Mouse (Mus musculus) CH12.LX (cell line): Measurements from ENCODE around the gene Hsh2d. TPM values are rescaled to one million over a fixed set of nuclear protein-coding genes. Genes with fewer than 3 reads are reported as not detected.

ENCODE experiments used
- DNase-seq: peaks from one replicate; pipeline ENCODE4 v3.0.0-alpha.2; 2013; ENCODE audit errors: extremely low read depth
- H3K27ac ChIP-seq: 2 replicates; pipeline ENCODE4 v1.5.1; 2012; ENCODE audit warnings: low read depth, mild to moderate bottlenecking, control low read depth, moderate library complexity; ENCODE audit not compliant: insufficient read depth
- H3K27me3 ChIP-seq: replicated peaks from 2 replicates; pipeline ENCODE3; 2012; ENCODE audit warnings: inconsistent platforms
- H3K36me3 ChIP-seq, 2 experiments: replicated peaks in 1 of 2; 2 replicates each; pipeline versions ENCODE3 to v1.6.1; 2012; ENCODE audit warnings: inconsistent platforms in 1 of 2, low read length in 1 of 2, mild to moderate bottlenecking in 1 of 2, mixed read lengths in 1 of 2, moderate library complexity in 1 of 2; ENCODE audit not compliant: control insufficient read depth in 1 of 2, insufficient read depth in 1 of 2
- H3K4me1 ChIP-seq, 2 experiments: 2 replicates each; pipeline ENCODE4 v1.6.1; 2012; ENCODE audit warnings: inconsistent platforms in 1 of 2, moderate library complexity in 1 of 2; ENCODE audit not compliant: insufficient read depth in 2 of 2, control insufficient read depth in 1 of 2
- H3K4me2 ChIP-seq: 2 replicates; pipeline ENCODE4 v1.6.1; 2012; ENCODE audit warnings: low read depth, mild to moderate bottlenecking, control low read depth; ENCODE audit not compliant: poor library complexity, insufficient read depth, severe bottlenecking
- H3K4me3 ChIP-seq, 3 experiments: fragments of 150-350 bp in 1 of 3; sonication (generic) in 1 of 3; replicated peaks in 1 of 3; 2 replicates each; pipeline versions ENCODE3 to v1.5.1; 2011 to 2012; ENCODE audit warnings: low read depth in 2 of 3, low read length in 2 of 3, mild to moderate bottlenecking in 2 of 3, moderate library complexity in 2 of 3, control low read depth in 1 of 3, improper control_type of control experiment in 1 of 3, inconsistent platforms in 1 of 3, mixed read lengths in 1 of 3; ENCODE audit not compliant: poor library complexity in 1 of 3
- H3K79me2 ChIP-seq: replicated peaks from 2 replicates; pipeline ENCODE4 v1.6.1; 2012; ENCODE audit warnings: mild to moderate bottlenecking, moderate library complexity; ENCODE audit not compliant: control insufficient read depth, poor library complexity, insufficient read depth, severe bottlenecking; ENCODE audit errors: extremely low read depth
- H3K9ac ChIP-seq: 2 replicates; pipeline ENCODE4 v1.6.1; 2012; ENCODE audit warnings: low read depth, mild to moderate bottlenecking, control low read depth, moderate library complexity; ENCODE audit not compliant: insufficient read depth
- H3K9me3 ChIP-seq: replicated peaks from 2 replicates; pipeline ENCODE3; 2012; ENCODE audit warnings: low read length, inconsistent platforms, mixed read lengths
- BHLHE40 ChIP-seq: IDR thresholded peaks from 2 replicates; pipeline ENCODE4 v1.6.1; 2011; ENCODE audit warnings: mild to moderate bottlenecking, low read depth, low read length, improper control_type of control experiment
- CHD2 ChIP-seq: IDR thresholded peaks from 2 replicates; pipeline ENCODE4 v1.6.1; 2011; ENCODE audit warnings: low read length, improper control_type of control experiment
- GABPA ChIP-seq: IDR thresholded peaks from 2 replicates; pipeline ENCODE4 v1.6.1; 2012; ENCODE audit warnings: low read depth, low read length, improper control_type of control experiment, inconsistent platforms; ENCODE audit not compliant: insufficient replicate concordance
- IRF4 ChIP-seq: IDR thresholded peaks from 2 replicates; pipeline ENCODE4 v1.6.1; 2014; ENCODE audit warnings: low read depth, mild to moderate bottlenecking, inconsistent platforms, low read length, improper control_type of control experiment
- JUN ChIP-seq: IDR thresholded peaks from 2 replicates; pipeline ENCODE4 v1.6.1; 2011; ENCODE audit warnings: low read depth, mild to moderate bottlenecking, low read length, improper control_type of control experiment, moderate library complexity; ENCODE audit not compliant: insufficient read depth
- MAZ ChIP-seq: IDR thresholded peaks from 2 replicates; pipeline ENCODE4 v1.6.1; 2012; ENCODE audit warnings: low read depth, mild to moderate bottlenecking, inconsistent platforms, low read length, improper control_type of control experiment, moderate library complexity
- MEF2A ChIP-seq: IDR thresholded peaks from 2 replicates; pipeline ENCODE4 v1.6.1; 2014; ENCODE audit warnings: low read depth, mild to moderate bottlenecking, inconsistent platforms, low read length, improper control_type of control experiment, borderline replicate concordance
- MXI1 ChIP-seq: IDR thresholded peaks from 2 replicates; pipeline ENCODE4 v1.6.1; 2011; ENCODE audit warnings: mild to moderate bottlenecking, low read depth, low read length, improper control_type of control experiment
- MYC ChIP-seq: IDR thresholded peaks from 2 replicates; pipeline ENCODE4 v1.6.1; 2011; ENCODE audit warnings: low read depth, mild to moderate bottlenecking, improper control_type of control experiment, low read length
- NRF1 ChIP-seq: IDR thresholded peaks from 2 replicates; pipeline ENCODE4 v1.6.1; 2014; ENCODE audit warnings: low read depth, mild to moderate bottlenecking, inconsistent platforms, low read length, improper control_type of control experiment, moderate library complexity
- PAX5 ChIP-seq: IDR thresholded peaks from 2 replicates; pipeline ENCODE4 v1.6.1; 2012; ENCODE audit warnings: low read length, inconsistent platforms, mixed read lengths
- POLR2A ChIP-seq: IDR thresholded peaks from 2 replicates; pipeline ENCODE4 v1.6.1; 2011; ENCODE audit warnings: low read depth, mild to moderate bottlenecking, improper control_type of control experiment, low read length
- POLR2AphosphoS2 ChIP-seq: IDR thresholded peaks from 2 replicates; pipeline ENCODE4 v1.6.1; 2011; ENCODE audit warnings: low read depth, low read length, improper control_type of control experiment
- SIN3A ChIP-seq: IDR thresholded peaks from 2 replicates; pipeline ENCODE4 v1.6.1; 2012; ENCODE audit warnings: low read length, improper control_type of control experiment, inconsistent platforms
- SMC3 ChIP-seq: IDR thresholded peaks from 2 replicates; pipeline ENCODE4 v1.6.1; 2011; ENCODE audit warnings: low read depth, low read length, improper control_type of control experiment
- TBP ChIP-seq: conservative IDR thresholded peaks from 2 replicates; pipeline ENCODE4 v1.6.1; 2011; ENCODE audit warnings: low read depth, low read length, improper control_type of control experiment
- USF2 ChIP-seq: conservative IDR thresholded peaks from 2 replicates; pipeline ENCODE4 v1.6.1; 2011; ENCODE audit warnings: low read depth, low read length, improper control_type of control experiment
- ZMIZ1 ChIP-seq: IDR thresholded peaks from 2 replicates; pipeline ENCODE4 v1.6.1; 2012; ENCODE audit warnings: low read depth, mild to moderate bottlenecking, inconsistent platforms, low read length, improper control_type of control experiment
- dilution Hi-C: fragments of 300-500 bp; cut with MboI; formaldehyde crosslinking; loops from 2 replicates; pipeline ENCODE4 v1.14.3; 2020; ENCODE audit warnings: low sequenced_read_pairs; ENCODE audit not compliant: extremely low pct_unique_long_range_greater_than_20kb, extremely low pct_ligation_motif_present
- in situ Hi-C: fragments of 300-500 bp; cut with MboI; formaldehyde crosslinking; loops from 3 replicates; pipeline ENCODE4 v1.14.3; 2019; ENCODE audit warnings: low sequenced_read_pairs, low pct_ligation_motif_present, low pct_unique_long_range_greater_than_20kb, mixed read lengths
- polyA plus RNA-seq: library from polyadenylated mRNA; unstranded; fragments of >175 nt; gene quantifications from 2 replicates; pipeline ENCODE4 v1.2.1, GENCODE M21; 2012; ENCODE audit warnings: low read depth; ENCODE audit not compliant: insufficient read length
- total RNA-seq, 2 experiments: library from RNA; depleted of rRNA; stranded (reverse); fragments of 300-350 nt in 1 of 2; fragments of >200 nt in 1 of 2; gene quantifications; 2 replicates each; pipeline ENCODE4 v1.2.3; 2012 to 2014

Hsh2d gene
- total and polyA plus RNA-seq, 3 experiments, result 17.9 to 25.1 (median 24.1) TPM

DNA sequence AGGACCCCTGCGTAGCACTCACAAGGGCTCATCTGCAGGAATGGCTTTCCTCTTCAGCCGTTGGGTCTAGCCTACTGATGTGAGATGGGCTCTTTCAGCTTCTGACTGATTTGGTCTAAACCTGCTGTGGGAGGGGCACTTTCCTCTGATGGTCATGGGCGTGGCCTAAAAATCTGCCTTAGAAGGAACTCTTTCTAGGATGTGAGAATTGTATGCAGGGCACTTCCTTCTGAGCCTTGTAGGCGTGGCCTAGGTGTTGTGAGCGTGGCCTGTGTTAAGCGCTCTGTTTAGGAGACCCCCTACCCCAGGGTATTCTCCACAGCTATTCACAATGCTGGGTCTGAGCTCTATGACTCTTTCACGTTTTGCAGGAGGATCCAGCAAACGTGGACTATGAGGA, 8.6 kb downstream of the Hsh2d start:
- Histone ChIP-seq H3K27me3 (no peaks in the 10 kb centered on the region), H3K9ac (no peak overlapping the region), H3K27ac (no peak overlapping the region), H3K4me3 (no peak overlapping the region), H3K79me2 (no peaks in the 10 kb centered on the region), H3K36me3 (peaks cover 62 to 96% of the 10 kb centered on the region in 2 experiments), H3K4me1 (0 out of 4 replicates have a peak, but pooled peaks cover 0 to 3% of the 10 kb centered on the region in 2 experiments), H3K4me2 (no peak overlapping the region), H3K9me3 (peaks cover 33% of the 10 kb centered on the region)
- TF ChIP-seq MXI1, result no peak
- TF ChIP-seq JUN, result no peak
- TF ChIP-seq MYC, result no peak
- TF ChIP-seq BHLHE40, result no peak
- no peak for TF ChIP-seq POLR2AphosphoS2
- no peak for TF ChIP-seq ZMIZ1
- TF ChIP-seq SMC3, result no peak
- TF ChIP-seq NRF1, result no peak
- no peak for TF ChIP-seq SIN3A
- no peak for TF ChIP-seq PAX5
- TF ChIP-seq MEF2A, result no peak
- no peak for DNase-seq
- dilution Hi-C loops (no loop called here), in situ Hi-C loops (no loop called here)

DNA sequence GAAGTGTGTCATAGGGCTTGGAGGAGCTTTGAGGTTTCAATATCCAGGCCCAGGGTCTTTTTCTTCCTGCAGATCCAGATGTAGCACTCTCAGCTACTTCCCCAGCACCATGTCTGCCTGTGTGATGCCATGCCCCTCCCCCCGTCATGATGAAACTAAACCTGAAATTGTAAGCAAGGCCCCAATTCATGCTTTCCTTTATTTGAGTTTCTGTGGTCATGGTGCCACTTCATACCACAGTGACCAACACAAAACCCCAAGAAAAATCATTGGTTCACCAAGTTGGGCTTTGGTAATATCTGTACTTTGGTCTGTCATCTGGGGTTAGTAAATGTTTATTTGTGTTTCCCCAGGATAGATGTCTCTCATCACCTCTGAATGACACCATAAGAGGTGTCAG, 19.1 kb downstream of the Hsh2d start:
- H3K27me3 ChIP-seq, result no peaks in the 10 kb centered on the region
- TF ChIP-seq TBP (no peak), GABPA (no peak), CHD2 (no peak), USF2 (no peak), IRF4 (no peak), POLR2A (no peak), MAZ (no peak)
- no peak for DNase-seq
- H3K4me1 ChIP-seq, result peaks cover 3 to 4% of the 10 kb centered on the region in 2 experiments; a peak in 1 of 4 replicates
- no peaks in the 10 kb centered on the region for H3K36me3 ChIP-seq
- dilution Hi-C loops (no loop called here), in situ Hi-C loops (no loop called here)
- no peak overlapping the region for H3K9ac ChIP-seq
- H3K4me2 ChIP-seq, result no peak overlapping the region
- H3K79me2 ChIP-seq, result no peaks in the 10 kb centered on the region
- peaks cover 7% of the 10 kb centered on the region for H3K9me3 ChIP-seq
- no peak overlapping the region for H3K27ac ChIP-seq
- no peak overlapping the region for H3K4me3 ChIP-seq
